Mouse (Mus musculus) lung, postnatal 0 days (tissue): ENCODE measurements around the gene Ddx4. TPM values are rescaled to one million over a fixed set of nuclear protein-coding genes. Genes with fewer than 3 reads are reported as not detected.

Experiments used
- ATAC-seq: fragments of 200-750 bp; cut with Nextera tagmentation; 2 replicates; pipeline ENCODE4 v1.8.0; 2017; ENCODE audit warnings: moderate library complexity
- DNase-seq: peaks from one replicate; pipeline ENCODE4 v3.0.0-alpha.2; 2016; ENCODE audit warnings: low spot score
- H3K27ac ChIP-seq: fragments of 300-500 bp; sonication (generic); 2 replicates; pipeline ENCODE4 v1.5.1; 2014; ENCODE audit warnings: antibody characterized with exemption, mild to moderate bottlenecking, low read length, mixed read lengths
- H3K27me3 ChIP-seq: fragments of 300-500 bp; sonication (generic); replicated peaks from 2 replicates; pipeline ENCODE4 v1.6.1; 2014; ENCODE audit warnings: low read length, mixed read lengths; ENCODE audit not compliant: insufficient read depth
- H3K36me3 ChIP-seq: fragments of 300-500 bp; sonication (generic); 2 replicates; pipeline ENCODE4 v1.6.1; 2014; ENCODE audit warnings: low read length, mixed read lengths; ENCODE audit not compliant: insufficient read depth
- H3K4me1 ChIP-seq: fragments of 300-500 bp; sonication (generic); 2 replicates; pipeline ENCODE4 v1.6.1; 2014; ENCODE audit warnings: antibody characterized with exemption, low read depth, low read length, mixed read lengths; ENCODE audit not compliant: insufficient read depth
- H3K4me2 ChIP-seq: fragments of 300-500 bp; sonication (generic); replicated peaks from 2 replicates; pipeline ENCODE4 v1.6.1; 2014; ENCODE audit warnings: low read depth, mild to moderate bottlenecking, low read length, moderate library complexity, mixed read lengths
- H3K4me3 ChIP-seq: fragments of 300-500 bp; sonication (generic); 2 replicates; pipeline ENCODE4 v1.5.1; 2014; ENCODE audit warnings: low read depth, low read length
- H3K9ac ChIP-seq: fragments of 300-500 bp; sonication (generic); replicated peaks from 2 replicates; pipeline ENCODE4 v1.6.1; 2014; ENCODE audit warnings: low read depth, mild to moderate bottlenecking
- H3K9me3 ChIP-seq: fragments of 300-500 bp; sonication (generic); 2 replicates; pipeline ENCODE4 v1.6.1; 2016; ENCODE audit warnings: low read length, mixed read lengths
- CTCF ChIP-seq: IDR thresholded peaks from 2 replicates; pipeline ENCODE4 v1.5.1; 2016; ENCODE audit warnings: antibody characterized with exemption, mild to moderate bottlenecking
- EP300 ChIP-seq: IDR thresholded peaks from 2 replicates; pipeline ENCODE4 v1.6.1; 2016; ENCODE audit warnings: antibody characterized with exemption, mild to moderate bottlenecking, control low read depth
- WGBS: fragments of 180-500 bp; shearing (Covaris S2); extraction: QIAGEN DNeasy Blood & Tissue Kit; methylation state at CpG from one replicate; pipeline ENCODE4 v1.1.7; 2014; 5-methylcytosine and 5-hydroxymethylcytosine counted together
- polyA plus RNA-seq: library from polyadenylated mRNA; unstranded; fragments of >200 nt; fragmentation: Nextera tagmentation; extraction: Ambion mirVana; gene quantifications from 2 replicates; pipeline ENCODE4 v1.2.1, GENCODE M21; 2015

The Ddx4 gene
- polyA plus RNA-seq, 1 experiment from 2014 or later: 0.11 TPM

- Histone ChIP-seq H3K9ac (no peak overlapping the region), H3K27ac (no peak overlapping the region), H3K4me2 (no peak overlapping the region), H3K9me3 (no peaks in the 10 kb centered on the region), H3K4me3 (no peak overlapping the region), H3K4me1 (no peaks in the 10 kb centered on the region), H3K36me3 (no peaks in the 10 kb centered on the region), H3K27me3 (no peaks in the 10 kb centered on the region)
- no peak for DNase-seq
- ATAC-seq: no peak
- WGBS: 78% methylated on average over 3 of the region's 3 CpGs
- no peak for TF ChIP-seq CTCF
- TF ChIP-seq EP300: no peak
Observed at GRCm38 (mm10) chr13:112644996-112645395, 7.3 kb downstream of the Ddx4 start.

- Histone ChIP-seq H3K4me1 (no peaks in the 10 kb centered on the region), H3K4me3 (no peak overlapping the region), H3K4me2 (no peak overlapping the region), H3K27ac (no peak overlapping the region), H3K36me3 (no peaks in the 10 kb centered on the region), H3K9me3 (no peaks in the 10 kb centered on the region), H3K9ac (no peak overlapping the region), H3K27me3 (no peaks in the 10 kb centered on the region)
- no peak for TF ChIP-seq EP300
- no peak for TF ChIP-seq CTCF
- WGBS: 89% methylated on average over 3 of the region's 3 CpGs
- peak; percentile 26 for DNase-seq
- no peak for ATAC-seq
Observed at GRCm38 (mm10) chr13:112642897-112643296, 9.4 kb downstream of the Ddx4 start.

- Histone ChIP-seq H3K9ac (no peak overlapping the region), H3K9me3 (no peaks in the 10 kb centered on the region), H3K27ac (no peak overlapping the region), H3K27me3 (no peaks in the 10 kb centered on the region), H3K36me3 (no peaks in the 10 kb centered on the region), H3K4me3 (no peak overlapping the region), H3K4me2 (no peak overlapping the region), H3K4me1 (no peaks in the 10 kb centered on the region)
- ATAC-seq (no peak), DNase-seq (no peak)
- TF ChIP-seq CTCF (no peak), EP300 (no peak)
- WGBS: 60% methylated on average over 4 of the region's 4 CpGs
Observed at GRCm38 (mm10) chr13:112639111-112639510, 13.2 kb downstream of the Ddx4 start.

- H3K27me3 ChIP-seq: no peaks in the 10 kb centered on the region
- ATAC-seq (no peak), DNase-seq (no peak)
- 34% methylated on average over 3 of the region's 3 CpGs for WGBS
- no peaks in the 10 kb centered on the region for H3K4me1 ChIP-seq
- no peak overlapping the region for H3K9ac ChIP-seq
- H3K27ac ChIP-seq: no peak overlapping the region
- no peak overlapping the region for H3K4me2 ChIP-seq
- H3K9me3 ChIP-seq: no peaks in the 10 kb centered on the region
- H3K4me3 ChIP-seq: no peak overlapping the region
- TF ChIP-seq CTCF (no peak), EP300 (no peak)
- no peaks in the 10 kb centered on the region for H3K36me3 ChIP-seq
Observed at GRCm38 (mm10) chr13:112636498-112636897, 15.8 kb downstream of the Ddx4 start.

GRCm38 (mm10) chr13:112635174-112635837, 17.0 kb downstream of the Ddx4 start:
- H3K27me3 ChIP-seq: no peaks in the 10 kb centered on the region
- DNase-seq (no peak), ATAC-seq (no peak)
- no peak overlapping the region for H3K4me2 ChIP-seq
- WGBS: 48% methylated on average over 7 of the region's 7 CpGs
- H3K4me3 ChIP-seq: no peak overlapping the region
- no peaks in the 10 kb centered on the region for H3K36me3 ChIP-seq
- H3K9me3 ChIP-seq: no peaks in the 10 kb centered on the region
- no peaks in the 10 kb centered on the region for H3K4me1 ChIP-seq
- H3K27ac ChIP-seq: no peak overlapping the region
- TF ChIP-seq EP300: no peak
- no peak for TF ChIP-seq CTCF
- H3K9ac ChIP-seq: no peak overlapping the region

- H3K4me1 ChIP-seq: no peaks in the 10 kb centered on the region
- no peak for ATAC-seq
- no peak overlapping the region for H3K4me2 ChIP-seq
- H3K27ac ChIP-seq: no peak overlapping the region
- no peaks in the 10 kb centered on the region for H3K36me3 ChIP-seq
- H3K27me3 ChIP-seq: no peaks in the 10 kb centered on the region
- no peak for DNase-seq
- no peaks in the 10 kb centered on the region for H3K9me3 ChIP-seq
- H3K4me3 ChIP-seq: no peak overlapping the region
- TF ChIP-seq CTCF: no peak
- no peak for TF ChIP-seq EP300
- H3K9ac ChIP-seq: no peak overlapping the region
Observed at GRCm38 (mm10) chr13:112625566-112625965, 26.7 kb downstream of the Ddx4 start.

GRCm38 (mm10) chr13:112624622-112625021, 27.7 kb downstream of the Ddx4 start:
- no peak overlapping the region for H3K27ac ChIP-seq
- no peak overlapping the region for H3K4me2 ChIP-seq
- WGBS: 65% methylated on average over 3 of the region's 3 CpGs
- no peak for DNase-seq
- H3K4me3 ChIP-seq: no peak overlapping the region
- no peaks in the 10 kb centered on the region for H3K4me1 ChIP-seq
- no peaks in the 10 kb centered on the region for H3K27me3 ChIP-seq
- TF ChIP-seq EP300 (no peak), CTCF (no peak)
- no peaks in the 10 kb centered on the region for H3K9me3 ChIP-seq
- no peak for ATAC-seq
- H3K9ac ChIP-seq: no peak overlapping the region
- H3K36me3 ChIP-seq: no peaks in the 10 kb centered on the region
